In genomic region chr7:73586717-73587116, GRCm38 (mm10) we compare ENCODE assay signal across 16 mouse cellular contexts. TPM values are rescaled to one million over a fixed set of nuclear protein-coding genes. Genes with fewer than 3 reads are reported as not detected.
DNase-seq lines count a peak whose midpoint lies in the region; ATAC-seq lines count a peak whose summit lies in the region.
"Had no signal": no experiment of that assay in that cellular context is flagged by ENCODE, and none has a peak within 500 bp of the region (broad histone marks: within the 10 kb centered on the region; RNA-seq: fewer than 3 reads in every experiment).

No protein-coding gene starts in this region.

- H3K27ac ChIP-seq in heart, embryonic 14.5 days (replicated peaks in 1 of 2; ENCODE audit: control insufficient read depth in 1 of 2, insufficient read depth in 1 of 2, low read depth in 2 of 2, low read length in 2 of 2), result peak overlapping the region; percentile 51 to 94; a peak in 3 of 4 replicates
- peak overlapping the region; percentile 61 for H3K27ac ChIP-seq in limb, embryonic 15.5 days
- H3K27ac ChIP-seq: layer of hippocampus, adult 2 months had no signal

- DNase-seq in heart, postnatal 25 days (ENCODE audit: low spot score), result no peak
- DNase-seq in right cerebral cortex, adult 2 months (ENCODE audit: low spot score in 2 of 2), result peak; percentile 62 to 72
- DNase-seq in right cerebral cortex, postnatal 14 days, result no peak
- no peak for DNase-seq in thymus, postnatal 14 days
- no peak for DNase-seq in embryo, embryonic 9.5 days (ENCODE audit: extremely low spot score)
- DNase-seq in thymus, postnatal 10 days (ENCODE audit: low spot score in 2 of 2), result no peak
- DNase-seq: cerebellum, adult 9-10 months; forebrain, postnatal 0 days; heart, postnatal 14 days; lung, postnatal 10 days; thymus, postnatal 25 days had no signal

- H3K4me1 ChIP-seq in heart, embryonic 14.5 days (ENCODE audit: control insufficient read depth in 2 of 2, insufficient read depth in 2 of 2, low read length in 2 of 2), result peaks cover 40 to 46% of the 10 kb centered on the region in 2 experiments
- peaks cover 52% of the 10 kb centered on the region for H3K4me1 ChIP-seq in limb, embryonic 15.5 days

- no peak overlapping the region for H3K4me3 ChIP-seq in heart, embryonic 14.5 days (ENCODE audit: control insufficient read depth in 1 of 2, insufficient read depth in 1 of 2, low read depth in 1 of 2, low read length in 2 of 2)
- H3K4me3 ChIP-seq in limb, embryonic 15.5 days, result no peak overlapping the region
- H3K4me3 ChIP-seq: layer of hippocampus, adult 2 months; myocyte had no signal

- intact Hi-C loops in heart, postnatal 25 days (cut with DNase I), result no loop called here

- WGBS in heart, embryonic 14.5 days, result 71% methylated on average over 6 of the region's 6 CpGs
- 84% methylated on average over 6 of the region's 6 CpGs for WGBS in limb, embryonic 15.5 days

- no peaks in the 10 kb centered on the region for H3K36me3 ChIP-seq in heart, embryonic 14.5 days (ENCODE audit: control insufficient read depth, insufficient read depth, low read length)
- no peaks in the 10 kb centered on the region for H3K36me3 ChIP-seq in limb, embryonic 15.5 days

- no peaks in the 10 kb centered on the region for H3K9me3 ChIP-seq in heart, embryonic 14.5 days (ENCODE audit: control insufficient read depth, low read length)
- no peaks in the 10 kb centered on the region for H3K9me3 ChIP-seq in limb, embryonic 15.5 days

- no peak overlapping the region for H3K4me2 ChIP-seq in heart, embryonic 14.5 days (ENCODE audit: low read length)
- H3K4me2 ChIP-seq in limb, embryonic 15.5 days, result no peak overlapping the region
- H3K4me2 ChIP-seq: midbrain, embryonic 11.5 days had no signal

- H3K27me3 ChIP-seq in heart, embryonic 14.5 days (ENCODE audit: control insufficient read depth, insufficient read depth, low read length), result no peaks in the 10 kb centered on the region
- H3K27me3 ChIP-seq in limb, embryonic 15.5 days, result no peaks in the 10 kb centered on the region

- no peak for ATAC-seq in heart, embryonic 14.5 days (ENCODE audit: insufficient number of reproducible peaks, insufficient read depth, low FRiP score, low read depth)
- no peak for ATAC-seq in limb, embryonic 15.5 days (ENCODE audit: insufficient number of reproducible peaks, low FRiP score, low TSS enrichment, low read depth)
- ATAC-seq: forebrain, postnatal 0 days had no signal

- H3K9ac ChIP-seq in heart, embryonic 14.5 days (ENCODE audit: low read length), result no peak overlapping the region
- H3K9ac ChIP-seq in limb, embryonic 15.5 days, result no peak overlapping the region
- H3K9ac ChIP-seq: forebrain, postnatal 0 days had no signal

RNA-seq across cellular contexts. Expression of gene Chd2, which starts 45.1 kb away (rescaled TPM):
- polyA plus RNA-seq in heart, embryonic 14.5 days (2014; fragmentation: Nextera tagmentation; extraction: Ambion mirVana), result 46.9 and 53.0 TPM in 2 replicates
- total RNA-seq in heart, postnatal 25 days (2021), result 10 to 100 TPM; 40.4 to 41.2 TPM
- 48.6 and 51.7 TPM in 2 replicates for polyA plus RNA-seq in limb, embryonic 15.5 days (2015; fragmentation: Nextera tagmentation; extraction: Ambion mirVana)

Comparison
In these comparisons a context has a peak if more than half of its experiments do, and no peak if none do; other contexts are left out.
1. DNase-seq: peak in right cerebral cortex, adult 2 months (2 of 2); none in heart, postnatal 25 days (single experiment), right cerebral cortex, postnatal 14 days (single experiment), thymus, postnatal 14 days (single experiment), embryo, embryonic 9.5 days (single experiment) and thymus, postnatal 10 days (0 of 2).